Mouse (Mus musculus) bone marrow macrophage, adult 2 months (primary cell): ENCODE results near the gene Zpr1.

Experiments
- CTCF ChIP-seq: IDR thresholded peaks from 2 replicates; pipeline ENCODE4 v1.5.1; 2012; ENCODE audit warnings: low read depth, mild to moderate bottlenecking, low read length, moderate library complexity
- POLR2A ChIP-seq: IDR thresholded peaks from 2 replicates; pipeline ENCODE4 v1.6.1; 2012; ENCODE audit warnings: mild to moderate bottlenecking, low read depth, low read length, borderline replicate concordance

DNA sequence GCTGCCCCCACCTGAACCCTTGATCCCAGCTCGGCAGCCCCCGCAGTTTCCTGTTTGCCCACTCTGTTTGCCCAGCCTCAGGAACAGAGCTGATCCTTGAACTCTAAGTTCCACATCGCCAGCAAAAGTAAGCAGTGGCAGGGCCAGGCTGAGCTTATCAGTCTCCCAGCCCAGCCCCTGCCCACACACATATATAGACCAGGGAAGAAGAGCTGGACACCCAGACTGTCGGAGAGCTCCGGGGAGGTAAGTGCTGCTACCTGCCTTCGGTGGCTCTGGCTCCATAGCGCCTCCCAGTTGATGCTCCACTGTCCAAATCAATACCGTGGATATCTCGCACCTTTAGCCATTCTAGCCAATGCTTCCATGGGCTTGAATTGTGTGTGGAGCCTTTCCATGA is 44.4 kb upstream of the Zpr1 start, which contains the start of gene Apoa1:
- no peak for TF ChIP-seq POLR2A
- no peak for TF ChIP-seq CTCF
